Mouse (Mus musculus) yolk sac, embryonic 10.5 days (tissue): ENCODE data around the gene Ednra.

Experiments
- DNase-seq: peaks from one replicate; pipeline ENCODE4 v3.0.0-alpha.2; 2017; ENCODE audit warnings: low spot score

The Ednra gene

DNA sequence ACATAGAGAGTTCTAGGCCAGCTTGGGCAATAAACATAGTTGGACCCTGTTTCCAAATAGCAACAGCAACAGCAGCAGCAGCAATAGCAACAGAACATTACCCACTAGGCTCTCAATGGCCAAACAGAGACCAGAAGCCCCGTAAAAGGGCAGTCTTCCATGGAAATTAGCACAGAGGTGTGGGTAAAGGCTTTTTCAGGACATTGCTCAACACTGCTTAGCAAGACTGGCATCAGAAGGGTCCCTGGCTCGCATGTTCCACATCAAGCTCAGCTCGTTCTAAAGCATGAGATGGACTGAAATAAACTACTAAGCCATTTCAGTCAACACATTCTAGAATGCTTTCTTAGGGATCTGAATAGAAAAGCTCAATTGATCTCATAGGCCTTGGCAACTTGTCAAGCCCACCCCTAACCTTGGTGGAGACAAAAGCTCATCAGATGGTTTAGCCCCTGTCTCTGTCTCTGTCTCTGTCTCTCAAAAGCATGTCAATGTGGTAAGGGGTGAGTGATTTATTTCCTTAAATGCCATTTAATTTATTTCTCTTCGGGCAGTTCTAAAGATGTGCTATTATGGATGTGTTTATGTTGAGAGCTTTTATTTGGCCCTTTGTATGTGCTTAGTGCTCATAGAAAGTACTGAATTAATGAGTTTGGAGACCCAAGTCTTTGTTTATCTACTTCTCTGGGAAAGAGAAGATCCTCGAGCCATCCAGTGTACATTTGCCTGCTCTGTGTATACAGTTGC is 84.0 kb downstream of the Ednra start:
- no peak for DNase-seq

DNA sequence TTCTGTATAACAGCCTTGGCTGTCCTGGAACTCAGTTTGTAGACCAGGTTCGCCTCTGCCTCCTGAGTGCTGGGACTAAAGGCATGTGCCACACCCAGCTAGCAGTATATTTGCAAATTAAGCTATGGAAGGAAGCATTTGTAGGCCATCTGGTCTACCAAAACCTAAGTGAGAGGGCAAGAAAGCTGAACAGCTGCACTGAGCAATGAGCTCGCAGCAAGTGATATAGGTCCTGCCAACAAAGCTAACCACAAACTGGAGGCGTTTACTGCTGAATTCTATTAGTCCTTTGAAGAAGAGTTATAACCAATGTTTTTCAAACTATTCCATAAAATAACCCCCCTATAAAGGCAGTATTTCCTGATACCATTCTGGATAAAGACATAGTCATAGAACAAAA is 86.7 kb downstream of the Ednra start:
- no peak for DNase-seq

DNA sequence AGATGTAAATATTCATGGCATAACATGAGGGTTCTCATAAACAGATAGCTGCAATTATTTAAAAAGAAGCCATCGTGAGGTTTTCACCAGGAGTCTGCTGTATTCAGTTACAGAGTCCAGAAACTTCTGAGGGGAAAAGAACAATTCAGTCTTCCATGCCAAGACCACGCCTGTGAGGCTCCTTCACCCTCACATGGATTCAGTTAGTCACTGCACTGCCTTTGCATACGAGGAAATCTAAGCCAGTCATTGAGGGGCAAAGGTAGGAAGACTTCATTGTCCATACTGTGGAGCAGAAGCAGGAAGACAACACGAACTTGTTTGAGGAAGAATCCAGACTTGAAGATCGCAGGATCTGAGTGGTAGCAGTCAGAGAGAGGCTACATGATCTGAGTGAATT is 90.2 kb downstream of the Ednra start:
- no peak for DNase-seq

DNA sequence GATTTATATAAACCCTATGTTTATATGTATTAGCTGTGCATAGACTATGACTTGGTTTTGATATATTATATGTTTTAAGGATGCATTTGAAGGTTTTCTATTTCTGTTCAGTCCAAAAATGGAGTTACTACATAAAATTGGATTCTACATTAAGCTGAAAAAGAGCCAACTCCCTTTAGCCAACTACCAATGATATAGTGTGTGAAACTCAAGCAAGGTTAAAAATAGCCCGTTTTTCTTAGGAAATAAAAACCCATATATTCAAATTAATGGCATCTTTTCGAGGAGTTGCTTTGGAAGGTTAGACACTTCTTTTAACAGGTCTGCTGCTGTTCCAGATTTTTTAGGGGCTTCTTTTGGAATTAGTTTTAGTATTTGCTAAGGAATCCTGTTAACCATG is 91.1 kb downstream of the Ednra start:
- DNase-seq, result no peak

DNA sequence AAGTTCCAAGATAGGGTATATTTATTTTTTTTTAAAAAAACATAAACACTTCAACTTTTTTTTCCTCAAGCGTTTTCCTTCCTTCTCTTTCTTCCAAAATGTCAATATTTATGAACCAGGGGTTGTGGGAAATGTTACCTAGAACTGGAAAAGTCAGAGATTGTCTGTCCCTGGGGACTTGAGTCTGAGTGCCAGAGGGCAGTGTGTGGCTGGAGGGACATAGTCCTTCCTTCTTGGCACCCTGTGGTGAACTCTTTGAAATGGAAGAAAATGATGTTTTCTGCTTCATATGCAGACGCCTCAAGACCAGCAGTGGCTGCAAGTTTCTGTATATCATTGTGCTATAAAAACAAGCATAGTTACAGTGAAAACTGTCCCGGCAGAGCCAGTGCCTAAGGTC is 93.6 kb downstream of the Ednra start:
- no peak for DNase-seq

DNA sequence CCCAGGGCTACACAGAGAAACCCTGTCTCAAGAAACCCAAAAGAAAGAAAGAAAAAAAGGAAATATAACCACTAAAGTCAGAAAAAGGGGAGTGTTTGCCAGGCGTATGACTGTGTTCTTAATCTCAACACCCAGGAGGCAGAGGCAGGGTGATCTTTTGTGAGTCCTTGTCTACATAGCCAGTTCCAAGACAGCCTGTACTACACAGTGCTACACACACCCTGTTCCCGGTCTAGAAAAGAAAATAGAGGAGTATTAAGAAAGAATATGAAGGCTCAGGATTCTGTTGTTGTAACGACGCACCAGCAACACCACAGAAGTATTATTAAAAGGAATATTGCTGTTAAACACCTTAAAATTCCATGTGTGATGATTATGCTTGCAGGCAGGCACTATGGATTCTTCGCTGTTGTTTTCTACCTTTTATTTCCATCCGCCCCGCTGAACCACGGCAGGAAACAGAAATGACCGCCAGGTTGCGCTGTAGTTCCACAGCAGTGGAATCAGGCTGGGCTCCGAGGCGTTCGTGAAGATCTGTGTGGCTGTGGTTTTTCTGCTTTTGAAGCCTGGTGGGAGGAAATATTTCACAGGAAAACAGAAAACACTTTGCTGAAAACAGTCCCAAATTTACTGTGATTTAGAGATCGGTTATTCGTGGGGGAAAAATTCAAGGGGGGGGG is 94.3 kb downstream of the Ednra start:
- DNase-seq, result peak; percentile 66

DNA sequence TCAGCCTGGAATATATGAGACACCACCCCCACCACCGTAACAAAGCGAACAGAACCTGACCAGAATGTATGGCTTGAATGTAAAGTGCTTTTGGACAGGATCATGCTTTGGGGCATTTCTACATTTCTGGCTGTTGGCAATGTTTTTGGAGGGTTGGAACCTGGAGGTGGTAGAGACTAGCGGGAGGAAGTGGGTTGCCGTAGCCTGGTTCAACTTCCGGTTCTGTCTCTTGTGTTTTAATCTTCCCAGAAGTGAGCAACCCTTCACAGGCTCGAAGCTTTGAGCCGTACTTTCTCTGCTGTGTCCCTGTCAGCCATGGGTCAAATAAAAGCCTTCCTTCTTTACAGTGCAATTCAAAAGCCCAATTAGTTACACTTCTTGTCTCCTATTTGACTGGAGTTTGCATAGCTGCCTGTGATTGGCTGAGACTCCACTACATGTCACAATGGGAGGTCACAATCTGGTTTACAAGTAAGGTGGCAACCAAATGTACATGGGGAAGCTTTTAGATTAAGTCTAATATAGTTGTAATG is 100.5 kb downstream of the Ednra start:
- no peak for DNase-seq

DNA sequence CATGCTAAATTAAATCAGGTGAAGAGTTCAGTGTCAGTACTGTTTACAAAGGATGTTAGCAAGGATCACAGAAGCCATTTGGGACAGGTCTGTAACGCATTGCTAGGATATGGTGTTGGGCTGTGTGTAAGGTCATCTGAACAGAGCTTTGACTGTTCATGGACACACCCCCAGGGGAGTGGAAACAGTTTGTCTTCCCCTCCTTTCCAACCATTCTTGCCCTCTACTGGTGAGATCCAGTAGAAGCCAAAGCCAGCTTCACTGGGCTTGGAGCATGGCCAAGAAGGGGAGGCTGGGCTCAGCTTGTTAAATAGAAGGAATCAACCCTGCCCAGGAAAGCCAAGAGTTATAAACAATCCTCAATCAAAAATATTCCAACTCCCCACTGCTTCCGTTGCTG is 106.3 kb downstream of the Ednra start:
- DNase-seq, result no peak
